ENCODE assay signal across 8 mouse cellular contexts in the genomic region with DNA sequence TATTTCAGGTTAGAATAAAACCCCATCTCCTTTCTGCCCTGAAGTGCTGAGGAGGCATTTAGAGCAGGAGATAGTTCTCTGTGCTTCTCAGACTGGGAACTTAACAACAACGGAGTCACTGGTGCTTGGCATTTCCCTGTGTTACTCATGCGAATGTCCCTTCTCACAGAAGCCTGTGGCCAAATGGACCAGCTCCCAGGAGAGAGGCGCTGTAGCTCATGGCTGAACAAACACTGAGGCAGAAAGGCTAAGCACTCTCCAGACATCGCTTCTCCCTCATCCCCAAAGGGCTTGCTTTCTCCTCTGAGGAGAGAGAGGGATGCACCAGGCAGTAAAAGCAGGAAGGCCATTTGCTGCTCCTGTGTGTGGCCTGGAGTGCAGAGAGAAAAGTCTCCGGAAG.
DNase-seq lines count a peak whose midpoint lies in the region; ATAC-seq lines count a peak whose summit lies in the region.

No protein-coding gene starts in this region.

- ATAC-seq in neural tube, embryonic 11.5 days (ENCODE audit: insufficient read depth, low FRiP score, low TSS enrichment) = peak; percentile 56; the same call in 1 of the 2 replicates
- ATAC-seq in midbrain, embryonic 15.5 days (replicated peaks) = 0 out of 2 replicates have a peak, but pooled peaks have one; percentile 18
- ATAC-seq in megakaryocyte-erythroid progenitor cell, adult 5-6 weeks (replicated peaks; ENCODE audit: low FRiP score, low TSS enrichment, poor library complexity, severe bottlenecking) = no peak

- 4% methylated on average over 4 of the region's 5 CpGs for WGBS in neural tube, embryonic 11.5 days
- 7% methylated on average over 5 of the region's 5 CpGs for WGBS in heart, embryonic 10.5 days
- 6% methylated on average over 5 of the region's 5 CpGs for WGBS in midbrain, embryonic 15.5 days

- H3K4me1 ChIP-seq in neural tube, embryonic 11.5 days (ENCODE audit: control insufficient read depth, insufficient read depth, low read length) = peaks cover 8% of the 10 kb centered on the region
- H3K4me1 ChIP-seq in heart, embryonic 10.5 days = peaks cover 44% of the 10 kb centered on the region
- peaks cover 56% of the 10 kb centered on the region for H3K4me1 ChIP-seq in midbrain, embryonic 15.5 days

- no peak overlapping the region for H3K4me2 ChIP-seq in neural tube, embryonic 11.5 days (ENCODE audit: low read depth)
- H3K4me2 ChIP-seq in midbrain, embryonic 15.5 days = 0 out of 2 replicates have a peak overlapping the region, but pooled peaks have one; percentile 18

- no peaks in the 10 kb centered on the region for H3K27me3 ChIP-seq in neural tube, embryonic 11.5 days (ENCODE audit: control insufficient read depth, insufficient read depth, low read length)
- H3K27me3 ChIP-seq in heart, embryonic 10.5 days (ENCODE audit: insufficient read depth, poor library complexity, severe bottlenecking) = no peaks in the 10 kb centered on the region
- H3K27me3 ChIP-seq in midbrain, embryonic 15.5 days (replicated peaks) = no peaks in the 10 kb centered on the region

- H3K27ac ChIP-seq in neural tube, embryonic 11.5 days (ENCODE audit: low read depth, low read length) = no peak overlapping the region
- peak overlapping the region; percentile 70 for H3K27ac ChIP-seq in heart, embryonic 10.5 days
- H3K27ac ChIP-seq in midbrain, embryonic 15.5 days = peak overlapping the region; percentile 34; the same call in 1 of the 2 replicates

- no peak overlapping the region for H3K4me3 ChIP-seq in neural tube, embryonic 11.5 days (ENCODE audit: low read depth, low read length)
- peak overlapping the region; percentile 27; the same call in 1 of the 2 replicates for H3K4me3 ChIP-seq in heart, embryonic 10.5 days
- H3K4me3 ChIP-seq in midbrain, embryonic 15.5 days = no peak overlapping the region

- no peak overlapping the region for H3K9ac ChIP-seq in neural tube, embryonic 11.5 days (ENCODE audit: low read length)
- no peak overlapping the region for H3K9ac ChIP-seq in midbrain, embryonic 15.5 days

- H3K9me3 ChIP-seq in neural tube, embryonic 11.5 days (ENCODE audit: control insufficient read depth, low read length) = no peaks in the 10 kb centered on the region
- no peaks in the 10 kb centered on the region for H3K9me3 ChIP-seq in heart, embryonic 10.5 days
- H3K9me3 ChIP-seq in midbrain, embryonic 15.5 days = no peaks in the 10 kb centered on the region

- no peaks in the 10 kb centered on the region for H3K36me3 ChIP-seq in neural tube, embryonic 11.5 days (ENCODE audit: control insufficient read depth, insufficient read depth, low read length)
- H3K36me3 ChIP-seq in heart, embryonic 10.5 days = no peaks in the 10 kb centered on the region
- no peaks in the 10 kb centered on the region for H3K36me3 ChIP-seq in midbrain, embryonic 15.5 days (replicated peaks)

- peak; percentile 29 for DNase-seq in neural tube, embryonic 11.5 days (ENCODE audit: low spot score)
- no peak for DNase-seq in neural tube, embryonic 10.5 days (ENCODE audit: extremely low spot score, low spot score)
- peak; percentile 57 for DNase-seq in embryo, embryonic 11 days
- DNase-seq in heart, embryonic 10.5 days (ENCODE audit: low spot score) = no peak
- peak; percentile 24 for DNase-seq in kidney, postnatal 10 days
- no peak for DNase-seq in right cerebral cortex, adult 18-20 months

Comparison
In these comparisons a context has a peak if more than half of its experiments do, and no peak if none do; other contexts are left out.
1. DNase-seq: peak in neural tube, embryonic 11.5 days (single experiment), embryo, embryonic 11 days (single experiment) and kidney, postnatal 10 days (single experiment); none in neural tube, embryonic 10.5 days (single experiment), heart, embryonic 10.5 days (single experiment) and right cerebral cortex, adult 18-20 months (single experiment).